Mouse (Mus musculus): ENCODE measurements around the gene Rmnd5b. TPM values are rescaled to one million over a fixed set of nuclear protein-coding genes. Genes with fewer than 3 reads are reported as not detected.
"Not testable (repeated sequence)": the region's sequence is repeated elsewhere in the genome, so short reads cannot be mapped to it uniquely, and the experiment has no call there.

Rmnd5b gene
- total RNA-seq, 2 experiments from 2014 or later = 24.1 to 25.4 TPM

DNA sequence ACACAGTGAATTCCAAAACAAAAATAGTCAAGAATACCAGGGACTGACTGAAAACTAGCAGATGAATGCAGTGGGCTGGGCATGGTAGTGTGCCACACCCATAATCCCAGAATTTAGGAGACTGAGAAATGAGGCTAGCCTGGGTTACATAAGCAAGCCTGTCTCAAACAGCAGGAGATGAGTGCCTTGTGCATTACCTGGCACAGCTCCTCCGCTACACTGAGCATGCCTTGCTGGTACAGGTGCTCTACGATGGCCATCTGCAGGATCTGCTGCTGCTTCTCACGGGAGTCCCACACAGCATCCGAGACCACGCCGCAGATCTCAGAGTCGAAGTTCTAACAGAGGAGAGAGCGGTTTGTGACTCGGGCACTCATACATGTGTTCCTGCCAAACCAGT lies 8.3 kb downstream of the Rmnd5b start:
- intact Hi-C loops (cut with DNase I) = no loop called here
- DNase-seq = no peak

DNA sequence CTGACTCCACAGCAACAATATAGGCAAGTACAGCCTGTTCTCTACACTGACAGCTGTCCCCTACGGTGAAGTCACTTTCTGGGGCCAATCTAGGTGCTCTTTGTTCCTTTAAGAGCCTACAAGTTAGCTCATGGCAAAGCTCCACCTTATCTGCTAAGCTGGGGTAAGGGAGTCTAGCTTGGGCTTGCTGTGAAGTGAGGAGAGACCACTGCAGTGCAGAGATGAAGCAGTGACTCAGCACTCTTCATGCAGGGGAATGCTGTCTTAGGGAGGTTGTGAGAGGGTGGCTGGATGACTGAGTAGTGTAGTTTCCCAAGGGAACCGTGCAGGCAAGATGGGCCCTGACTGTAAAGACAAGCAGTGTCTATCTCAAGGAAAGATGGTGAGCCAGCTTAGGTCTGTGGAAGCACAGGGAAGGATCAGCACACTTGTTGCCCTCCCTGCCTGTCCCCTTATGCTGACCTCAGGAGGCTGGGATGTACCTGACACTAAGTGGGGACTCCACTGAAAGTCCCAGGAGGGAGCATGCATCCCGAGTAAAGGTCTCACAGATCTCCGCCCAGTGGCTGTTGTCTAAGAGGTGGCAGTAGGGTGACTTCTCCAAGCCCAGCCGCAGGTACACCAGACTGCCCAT lies 10.4 kb downstream of the Rmnd5b start:
- intact Hi-C loops (cut with DNase I) = no loop called here
- DNase-seq = no peak

DNA sequence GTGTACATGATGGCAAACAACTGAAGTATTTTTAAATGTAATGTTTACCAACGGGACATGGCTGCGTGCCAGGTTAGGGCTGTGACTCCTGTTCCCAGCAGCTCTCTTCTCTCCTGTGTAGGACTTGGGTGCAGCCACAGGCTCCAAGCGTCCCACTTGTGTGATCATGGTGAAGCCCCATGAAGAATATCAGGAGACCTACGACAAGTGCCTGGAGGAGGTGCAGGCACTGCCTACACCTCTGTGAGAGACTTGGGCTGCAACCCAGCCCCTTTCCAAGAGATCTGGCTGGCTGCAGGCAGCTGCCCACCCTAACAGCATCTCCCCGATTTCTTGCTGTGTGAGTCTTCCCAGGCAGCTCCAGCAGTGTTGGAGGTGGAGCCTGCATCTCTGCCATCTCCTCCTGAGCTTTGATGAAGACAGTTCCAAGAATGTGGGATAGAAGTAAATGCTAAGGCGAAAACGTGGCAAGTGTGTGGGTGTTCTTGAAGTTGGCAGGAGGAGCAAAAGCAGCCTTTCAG lies 12.7 kb downstream of the Rmnd5b start:
- DNase-seq = no peak
- intact Hi-C loops (cut with DNase I) = no loop called here

- intact Hi-C loops (cut with DNase I) = no loop called here
- DNase-seq = no peak
Observed at GRCm38 (mm10) chr11:51621776-51622175, 13.9 kb downstream of the Rmnd5b start.

- intact Hi-C loops (cut with DNase I) = no loop called here
- DNase-seq = no peak
Observed at GRCm38 (mm10) chr11:51620084-51620483, 15.6 kb downstream of the Rmnd5b start.

GRCm38 (mm10) chr11:51619409-51620060 lies 16.2 kb downstream of the Rmnd5b start, which contains the start of gene Nhp2:
Nhp2 (plus strand) TSS chr11:51619735.
- peak; percentile 96 to 97 for DNase-seq
- intact Hi-C loops (cut with DNase I) = loop anchor here (1.0 to 2.0 kb wide), 2 partner anchors 17 to 31 kb away; partner anchors contain the start of genes D930048N14Rik and N4bp3

- DNase-seq = no peak
- intact Hi-C loops (cut with DNase I) = loop anchor here (1.0 to 2.0 kb wide), 2 partner anchors 17 to 32 kb away; partner anchors contain the start of genes D930048N14Rik and N4bp3
Observed at GRCm38 (mm10) chr11:51618894-51619408, 16.7 kb downstream of the Rmnd5b start.

DNA sequence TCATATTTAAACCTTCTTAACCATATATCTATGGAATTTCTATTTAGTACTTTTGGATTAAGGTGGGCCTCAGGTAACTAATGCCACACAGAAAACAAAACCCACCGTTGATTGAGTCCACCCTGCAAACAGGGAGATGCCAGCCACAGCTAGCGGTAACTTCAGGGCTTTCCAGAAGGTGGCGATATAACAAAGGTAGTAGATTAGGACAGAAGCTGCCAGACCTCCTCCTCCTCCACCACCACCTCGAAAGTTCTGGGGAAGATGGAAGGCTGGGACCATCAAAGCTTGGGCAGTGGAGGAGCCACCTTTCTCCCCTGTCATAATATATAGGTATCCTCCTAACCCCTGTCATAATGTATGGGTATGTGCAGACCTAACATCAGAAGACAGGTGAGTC lies 18.0 kb downstream of the Rmnd5b start:
- DNase-seq = peak; percentile 80 to 83
- intact Hi-C loops (cut with DNase I) = loop anchor here (1.0 to 2.0 kb wide), 2 partner anchors 33 to 64 kb away; partner anchors contain the start of genes D930048N14Rik and N4bp3

DNA sequence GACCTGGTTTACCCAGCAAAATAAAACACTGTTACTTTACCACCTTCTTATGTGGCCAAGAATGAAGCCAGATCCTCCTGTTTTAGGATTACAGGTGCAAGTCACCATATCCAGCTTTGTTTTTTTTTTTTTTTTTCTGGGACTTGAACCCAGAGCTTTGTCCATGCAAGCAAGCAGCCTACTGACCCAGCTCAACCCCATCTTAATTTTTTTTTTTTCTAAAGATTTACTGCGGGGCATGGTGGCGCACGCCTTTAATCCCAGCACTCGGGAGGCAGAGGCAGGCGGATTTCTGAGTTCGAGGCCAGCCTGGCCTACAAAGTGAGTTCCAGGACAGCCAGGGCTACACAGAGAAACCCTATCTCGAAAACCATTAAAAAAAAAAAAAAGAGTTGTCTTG lies 19.6 kb downstream of the Rmnd5b start:
- intact Hi-C loops (cut with DNase I); DNase-seq: not testable (repeated sequence)

- intact Hi-C loops (cut with DNase I) = no loop called here
- DNase-seq = peak; percentile 78 to 84
Observed at GRCm38 (mm10) chr11:51615601-51616000, 20.1 kb downstream of the Rmnd5b start.

DNA sequence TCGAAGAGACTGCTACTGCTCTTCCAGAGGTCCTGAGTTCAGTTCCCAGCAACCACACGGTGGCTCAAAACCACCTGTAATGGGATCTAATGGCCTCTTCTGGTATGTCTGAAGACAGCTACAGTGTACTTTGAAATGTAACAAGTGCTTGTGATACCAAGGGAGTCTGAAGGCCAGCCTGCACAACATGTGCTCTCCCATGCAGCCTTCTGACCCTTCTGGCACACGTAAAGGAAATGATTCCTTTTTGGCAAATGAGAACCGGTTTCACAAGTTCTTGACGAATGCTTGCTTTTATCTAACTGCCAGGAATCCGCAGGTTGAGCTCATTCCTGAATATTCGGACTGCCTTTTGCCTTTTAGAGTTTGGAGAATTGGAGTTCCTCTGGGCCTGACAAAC lies 20.6 kb downstream of the Rmnd5b start:
- intact Hi-C loops (cut with DNase I) = no loop called here
- DNase-seq = peak; percentile 21 to 45

DNA sequence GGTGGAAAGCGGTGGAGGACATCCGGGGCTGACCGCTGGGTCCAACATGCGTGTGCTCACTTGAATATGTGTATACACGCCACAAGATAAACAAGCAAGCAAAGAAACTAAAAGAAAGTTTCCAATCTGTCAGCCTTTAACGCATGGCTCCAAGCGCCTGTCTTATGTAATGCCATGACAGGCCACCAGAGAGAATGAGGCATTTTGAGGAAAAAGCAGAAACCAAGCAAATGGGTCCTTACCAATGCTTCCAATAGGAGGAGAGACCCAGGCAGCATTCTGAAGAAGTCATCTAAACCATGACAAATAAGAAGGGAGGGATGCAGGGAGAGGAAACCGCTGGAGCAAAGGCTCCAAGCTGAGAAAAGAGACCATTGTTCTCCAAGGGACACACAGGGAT lies 21.4 kb downstream of the Rmnd5b start:
- intact Hi-C loops (cut with DNase I) = no loop called here
- DNase-seq = no peak

DNA sequence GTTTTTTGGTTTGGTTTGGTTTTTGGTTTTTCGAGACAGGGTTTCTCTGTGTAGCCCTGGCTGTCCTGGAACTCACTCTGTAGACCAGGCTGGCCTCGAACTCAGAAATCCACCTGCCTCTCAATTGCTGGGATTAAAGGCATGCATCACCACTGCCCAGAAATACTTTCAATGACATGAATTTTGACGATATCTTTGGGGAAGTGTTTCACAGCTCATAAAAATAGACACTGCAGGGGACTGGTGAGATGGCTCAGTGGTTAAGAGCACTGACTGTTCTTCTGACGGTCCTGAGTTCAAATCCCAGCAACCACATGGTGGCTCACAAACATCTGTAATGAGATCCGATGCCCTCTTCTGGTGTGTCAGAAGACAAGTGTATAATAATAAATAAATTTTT lies 25.8 kb downstream of the Rmnd5b start:
- DNase-seq; intact Hi-C loops (cut with DNase I): not testable (repeated sequence)

DNA sequence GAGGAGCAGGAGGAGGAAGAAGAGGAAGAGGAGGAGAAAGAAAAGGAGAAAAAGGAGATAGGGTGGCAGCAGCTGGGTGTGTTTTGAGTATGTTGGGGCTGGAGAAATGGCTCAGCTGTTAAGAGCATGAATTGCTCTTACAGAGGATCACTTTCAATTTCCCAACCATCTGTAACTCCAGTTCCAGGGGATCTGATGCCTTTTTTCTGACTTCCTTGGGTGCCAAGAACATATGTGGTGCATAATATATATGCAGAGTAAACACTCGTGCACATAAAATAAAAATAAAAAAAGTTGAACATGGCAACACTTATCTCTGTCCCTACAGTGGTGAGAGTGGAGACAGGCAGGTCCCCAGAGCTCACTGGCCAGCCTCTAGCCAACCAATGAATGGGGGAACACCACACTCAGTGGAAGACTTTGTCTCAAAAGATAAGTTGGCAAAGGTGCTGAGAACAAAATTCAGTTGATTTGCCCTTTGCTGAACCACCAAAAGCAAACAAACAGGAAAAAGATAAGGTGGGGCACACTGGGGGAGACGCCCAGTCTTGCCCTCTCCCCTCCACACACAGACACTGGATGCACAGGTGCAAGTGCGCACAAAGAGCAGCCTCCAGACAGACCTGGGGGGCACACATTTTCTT lies 26.3 kb downstream of the Rmnd5b start:
- intact Hi-C loops (cut with DNase I) = no loop called here
- DNase-seq = no peak

GRCm38 (mm10) chr11:51607096-51607738 lies 28.5 kb downstream of the Rmnd5b start:
- intact Hi-C loops (cut with DNase I) = no loop called here
- no peak for DNase-seq

DNA sequence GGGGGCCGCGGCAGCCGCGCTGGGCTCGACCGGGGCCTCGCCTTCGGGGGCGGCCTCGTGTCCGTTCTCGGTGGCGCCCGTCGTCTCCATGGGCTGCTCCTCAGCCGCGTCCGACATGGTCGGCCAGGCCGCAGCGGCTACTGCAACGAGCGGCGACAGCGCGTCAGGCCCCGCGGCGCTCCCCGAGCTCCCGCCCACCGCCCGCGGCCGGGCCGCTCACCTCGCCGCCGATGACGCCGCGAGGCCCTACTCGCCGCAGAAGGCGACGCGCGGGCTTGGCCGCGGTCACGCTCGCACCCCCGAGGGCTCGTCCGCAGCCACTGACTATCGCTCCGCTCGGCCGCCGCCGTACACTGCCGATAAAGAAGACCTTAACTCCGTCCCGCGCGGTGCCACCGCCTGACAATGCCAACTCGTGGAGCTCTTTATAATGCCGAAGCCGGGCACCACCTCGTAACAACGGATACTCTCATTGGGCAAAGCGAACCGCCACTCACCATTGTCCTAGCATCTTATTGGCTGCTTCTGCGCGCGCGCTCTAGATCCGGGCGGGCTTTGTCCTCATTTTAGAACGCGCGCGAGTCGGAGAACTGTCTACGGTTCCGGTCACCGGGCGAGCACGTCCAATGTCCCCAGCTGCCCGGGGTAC lies 29.1 kb downstream of the Rmnd5b start, which contains the start of gene Hnrnpab:
Hnrnpab (minus strand) TSS at position 401 of the 649 bp plus-strand sequence.
- peak; percentile 98 to 99 for DNase-seq
- intact Hi-C loops (cut with DNase I) = no loop called here

GRCm38 (mm10) chr11:51605602-51606446 lies 29.9 kb downstream of the Rmnd5b start:
- DNase-seq = peak; percentile 91 to 93
- intact Hi-C loops (cut with DNase I) = no loop called here

DNA sequence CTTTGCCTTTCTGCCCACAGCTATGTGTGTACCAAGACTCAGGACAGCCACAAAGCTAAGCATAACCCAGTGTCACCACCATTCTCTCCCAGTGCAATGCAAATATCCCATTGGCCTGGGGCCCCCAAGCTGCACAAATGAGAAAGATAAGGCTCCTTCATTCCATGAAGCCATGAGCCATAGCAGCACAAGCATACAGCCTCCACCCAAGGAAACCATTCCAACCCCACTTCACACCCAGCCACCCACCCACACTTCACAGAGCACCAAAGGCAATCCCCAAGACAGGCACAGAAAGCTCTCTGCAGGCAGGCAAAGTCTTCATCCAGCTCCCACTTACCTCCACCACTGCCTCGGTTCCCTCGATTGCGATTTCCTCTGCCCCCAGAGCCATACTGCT lies 33.4 kb downstream of the Rmnd5b start:
- intact Hi-C loops (cut with DNase I) = no loop called here
- DNase-seq = no peak

DNA sequence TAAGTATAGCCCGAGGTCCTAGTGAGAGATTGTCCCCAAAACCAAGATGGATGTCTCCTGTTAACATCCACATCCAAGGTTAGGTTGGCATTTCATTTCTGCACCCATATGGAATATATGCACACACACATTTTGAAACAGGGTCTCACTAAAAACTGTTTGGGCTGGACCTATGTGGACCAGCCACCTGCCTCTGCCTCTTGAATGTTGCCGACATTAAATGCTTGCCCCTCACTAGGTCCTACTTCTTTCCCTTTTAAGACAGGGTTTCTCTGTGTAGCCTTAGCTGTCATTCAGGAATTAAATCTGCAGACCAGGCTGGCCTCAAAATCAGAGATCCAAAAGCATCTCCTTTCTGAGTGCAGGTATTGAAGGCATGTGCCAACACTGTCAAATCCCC lies 38.1 kb downstream of the Rmnd5b start:
- intact Hi-C loops (cut with DNase I) = no loop called here
- DNase-seq = no peak

Data from heart, postnatal 10 days (tissue).